Mouse (Mus musculus) CH12.LX (cell line): ENCODE data around the gene Ptprm. TPM values are rescaled to one million over a fixed set of nuclear protein-coding genes. Genes with fewer than 3 reads are reported as not detected.

ENCODE experiments used
- DNase-seq: peaks from one replicate; pipeline ENCODE4 v3.0.0-alpha.2; 2013; ENCODE audit errors: extremely low read depth
- H3K27ac ChIP-seq: 2 replicates; pipeline ENCODE4 v1.5.1; 2012; ENCODE audit warnings: low read depth, mild to moderate bottlenecking, control low read depth, moderate library complexity; ENCODE audit not compliant: insufficient read depth
- H3K27me3 ChIP-seq: replicated peaks from 2 replicates; pipeline ENCODE3; 2012; ENCODE audit warnings: inconsistent platforms
- H3K36me3 ChIP-seq, 2 experiments: replicated peaks in 1 of 2; 2 replicates each; pipeline versions ENCODE3 to v1.6.1; 2012; ENCODE audit warnings: inconsistent platforms in 1 of 2, low read length in 1 of 2, mild to moderate bottlenecking in 1 of 2, mixed read lengths in 1 of 2, moderate library complexity in 1 of 2; ENCODE audit not compliant: control insufficient read depth in 1 of 2, insufficient read depth in 1 of 2
- H3K4me1 ChIP-seq, 2 experiments: 2 replicates each; pipeline ENCODE4 v1.6.1; 2012; ENCODE audit warnings: inconsistent platforms in 1 of 2, moderate library complexity in 1 of 2; ENCODE audit not compliant: insufficient read depth in 2 of 2, control insufficient read depth in 1 of 2
- H3K4me2 ChIP-seq: 2 replicates; pipeline ENCODE4 v1.6.1; 2012; ENCODE audit warnings: low read depth, mild to moderate bottlenecking, control low read depth; ENCODE audit not compliant: poor library complexity, insufficient read depth, severe bottlenecking
- H3K4me3 ChIP-seq, 3 experiments: fragments of 150-350 bp in 1 of 3; sonication (generic) in 1 of 3; replicated peaks in 1 of 3; 2 replicates each; pipeline versions ENCODE3 to v1.5.1; 2011 to 2012; ENCODE audit warnings: low read depth in 2 of 3, low read length in 2 of 3, mild to moderate bottlenecking in 2 of 3, moderate library complexity in 2 of 3, control low read depth in 1 of 3, improper control_type of control experiment in 1 of 3, inconsistent platforms in 1 of 3, mixed read lengths in 1 of 3; ENCODE audit not compliant: poor library complexity in 1 of 3
- H3K79me2 ChIP-seq: replicated peaks from 2 replicates; pipeline ENCODE4 v1.6.1; 2012; ENCODE audit warnings: mild to moderate bottlenecking, moderate library complexity; ENCODE audit not compliant: control insufficient read depth, poor library complexity, insufficient read depth, severe bottlenecking; ENCODE audit errors: extremely low read depth
- H3K9ac ChIP-seq: 2 replicates; pipeline ENCODE4 v1.6.1; 2012; ENCODE audit warnings: low read depth, mild to moderate bottlenecking, control low read depth, moderate library complexity; ENCODE audit not compliant: insufficient read depth
- H3K9me3 ChIP-seq: replicated peaks from 2 replicates; pipeline ENCODE3; 2012; ENCODE audit warnings: low read length, inconsistent platforms, mixed read lengths
- CHD1 ChIP-seq: IDR thresholded peaks from 2 replicates; pipeline ENCODE4 v1.6.1; 2012; ENCODE audit warnings: low read depth, low read length, improper control_type of control experiment, inconsistent platforms
- CHD2 ChIP-seq: IDR thresholded peaks from 2 replicates; pipeline ENCODE4 v1.6.1; 2011; ENCODE audit warnings: low read length, improper control_type of control experiment
- ELF1 ChIP-seq: IDR thresholded peaks from 2 replicates; pipeline ENCODE4 v1.6.1; 2014; ENCODE audit warnings: low read depth, mild to moderate bottlenecking, inconsistent platforms, low read length, improper control_type of control experiment
- GABPA ChIP-seq: IDR thresholded peaks from 2 replicates; pipeline ENCODE4 v1.6.1; 2012; ENCODE audit warnings: low read depth, low read length, improper control_type of control experiment, inconsistent platforms; ENCODE audit not compliant: insufficient replicate concordance
- HCFC1 ChIP-seq: IDR thresholded peaks from 2 replicates; pipeline ENCODE4 v1.6.1; 2012; ENCODE audit warnings: low read depth, mild to moderate bottlenecking, inconsistent platforms, low read length, improper control_type of control experiment
- IRF4 ChIP-seq: IDR thresholded peaks from 2 replicates; pipeline ENCODE4 v1.6.1; 2014; ENCODE audit warnings: low read depth, mild to moderate bottlenecking, inconsistent platforms, low read length, improper control_type of control experiment
- JUN ChIP-seq: IDR thresholded peaks from 2 replicates; pipeline ENCODE4 v1.6.1; 2011; ENCODE audit warnings: low read depth, mild to moderate bottlenecking, low read length, improper control_type of control experiment, moderate library complexity; ENCODE audit not compliant: insufficient read depth
- JUND ChIP-seq: conservative IDR thresholded peaks from 2 replicates; pipeline ENCODE4 v1.6.1; 2011; ENCODE audit warnings: low read depth, low read length, improper control_type of control experiment
- MAFK ChIP-seq: IDR thresholded peaks from 2 replicates; pipeline ENCODE4 v1.6.1; 2011; ENCODE audit warnings: low read length, improper control_type of control experiment; ENCODE audit not compliant: insufficient replicate concordance
- MAX ChIP-seq: IDR thresholded peaks from 2 replicates; pipeline ENCODE4 v1.6.1; 2011; ENCODE audit warnings: low read length, improper control_type of control experiment
- MXI1 ChIP-seq: IDR thresholded peaks from 2 replicates; pipeline ENCODE4 v1.6.1; 2011; ENCODE audit warnings: mild to moderate bottlenecking, low read depth, low read length, improper control_type of control experiment
- NRF1 ChIP-seq: IDR thresholded peaks from 2 replicates; pipeline ENCODE4 v1.6.1; 2014; ENCODE audit warnings: low read depth, mild to moderate bottlenecking, inconsistent platforms, low read length, improper control_type of control experiment, moderate library complexity
- PAX5 ChIP-seq: IDR thresholded peaks from 2 replicates; pipeline ENCODE4 v1.6.1; 2012; ENCODE audit warnings: low read length, inconsistent platforms, mixed read lengths
- POLR2A ChIP-seq: IDR thresholded peaks from 2 replicates; pipeline ENCODE4 v1.6.1; 2011; ENCODE audit warnings: low read depth, mild to moderate bottlenecking, improper control_type of control experiment, low read length
- POLR2AphosphoS2 ChIP-seq: IDR thresholded peaks from 2 replicates; pipeline ENCODE4 v1.6.1; 2011; ENCODE audit warnings: low read depth, low read length, improper control_type of control experiment
- RCOR1 ChIP-seq: conservative IDR thresholded peaks from 2 replicates; pipeline ENCODE4 v1.6.1; 2012; ENCODE audit warnings: low read depth, mild to moderate bottlenecking, inconsistent platforms, low read length, improper control_type of control experiment
- TCF12 ChIP-seq: IDR thresholded peaks from 2 replicates; pipeline ENCODE4 v1.6.1; 2014; ENCODE audit warnings: low read depth, mild to moderate bottlenecking, inconsistent platforms, low read length, improper control_type of control experiment
- USF1 ChIP-seq: IDR thresholded peaks from 2 replicates; pipeline ENCODE4 v1.6.1; 2014; ENCODE audit warnings: low read depth, mild to moderate bottlenecking, inconsistent platforms, low read length, improper control_type of control experiment
- ZMIZ1 ChIP-seq: IDR thresholded peaks from 2 replicates; pipeline ENCODE4 v1.6.1; 2012; ENCODE audit warnings: low read depth, mild to moderate bottlenecking, inconsistent platforms, low read length, improper control_type of control experiment
- ZNF384 ChIP-seq: IDR thresholded peaks from 2 replicates; pipeline ENCODE4 v1.6.1; 2012; ENCODE audit warnings: low read depth, low read length, improper control_type of control experiment, inconsistent platforms
- dilution Hi-C: fragments of 300-500 bp; cut with MboI; formaldehyde crosslinking; loops from 2 replicates; pipeline ENCODE4 v1.14.3; 2020; ENCODE audit warnings: low sequenced_read_pairs; ENCODE audit not compliant: extremely low pct_unique_long_range_greater_than_20kb, extremely low pct_ligation_motif_present
- in situ Hi-C: fragments of 300-500 bp; cut with MboI; formaldehyde crosslinking; loops from 3 replicates; pipeline ENCODE4 v1.14.3; 2019; ENCODE audit warnings: low sequenced_read_pairs, low pct_ligation_motif_present, low pct_unique_long_range_greater_than_20kb, mixed read lengths
- polyA plus RNA-seq: library from polyadenylated mRNA; unstranded; fragments of >175 nt; gene quantifications from 2 replicates; pipeline ENCODE4 v1.2.1, GENCODE M21; 2012; ENCODE audit warnings: low read depth; ENCODE audit not compliant: insufficient read length
- total RNA-seq, 2 experiments: library from RNA; depleted of rRNA; stranded (reverse); fragments of 300-350 nt in 1 of 2; fragments of >200 nt in 1 of 2; gene quantifications; 2 replicates each; pipeline ENCODE4 v1.2.3; 2012 to 2014

Ptprm gene
- total and polyA plus RNA-seq, 3 experiments = not detected

GRCm38 (mm10) chr17:66696531-66697172, 657.6 kb downstream of the Ptprm start:
- in situ Hi-C loops = no loop called here
- Histone ChIP-seq H3K79me2 (no peaks in the 10 kb centered on the region), H3K27ac (no peak overlapping the region), H3K36me3 (no peaks in the 10 kb centered on the region), H3K9me3 (peaks cover 79% of the 10 kb centered on the region), H3K27me3 (no peaks in the 10 kb centered on the region), H3K9ac (no peak overlapping the region), H3K4me2 (no peak overlapping the region), H3K4me1 (no peaks in the 10 kb centered on the region), H3K4me3 (no peak overlapping the region)
- TF ChIP-seq HCFC1 = no peak
- TF ChIP-seq IRF4 = no peak
- TF ChIP-seq JUN = no peak
- no peak for TF ChIP-seq TCF12
- TF ChIP-seq POLR2AphosphoS2 = no peak
- no peak for TF ChIP-seq USF1
- TF ChIP-seq CHD1 = no peak
- TF ChIP-seq MAFK = no peak
- no peak for TF ChIP-seq CHD2
- no peak for TF ChIP-seq ELF1
- no peak for TF ChIP-seq MXI1
- TF ChIP-seq MAX = no peak
- no peak for TF ChIP-seq GABPA
- TF ChIP-seq ZMIZ1 = no peak
- no peak for TF ChIP-seq POLR2A
- no peak for TF ChIP-seq RCOR1
- no peak for TF ChIP-seq ZNF384
- TF ChIP-seq PAX5 = no peak
- dilution Hi-C loops = no loop called here
- no peak for DNase-seq

- H3K4me3 ChIP-seq = no peak overlapping the region
- H3K9me3 ChIP-seq = peaks cover 74% of the 10 kb centered on the region
- no peaks in the 10 kb centered on the region for H3K4me1 ChIP-seq
- H3K79me2 ChIP-seq = no peaks in the 10 kb centered on the region
- DNase-seq = no peak
- H3K9ac ChIP-seq = no peak overlapping the region
- no peaks in the 10 kb centered on the region for H3K27me3 ChIP-seq
- no peak overlapping the region for H3K4me2 ChIP-seq
- dilution Hi-C loops = no loop called here
- no peaks in the 10 kb centered on the region for H3K36me3 ChIP-seq
- in situ Hi-C loops = no loop called here
- no peak for TF ChIP-seq ZMIZ1
- TF ChIP-seq JUND = no peak
- TF ChIP-seq NRF1 = no peak
- no peak for TF ChIP-seq POLR2A
- no peak overlapping the region for H3K27ac ChIP-seq
Observed at GRCm38 (mm10) chr17:66694326-66694725, 659.9 kb downstream of the Ptprm start.
